Mouse (Mus musculus) left cerebral cortex, postnatal 10 days (tissue): ENCODE data around the gene Ppp2r5a. TPM values are rescaled to one million over a fixed set of nuclear protein-coding genes. Genes with fewer than 3 reads are reported as not detected.

Experiments
- DNase-seq, 2 experiments: peaks; one replicate each; pipeline ENCODE4 v3.0.0; 2021 to 2022; ENCODE audit warnings: low spot score in 2 of 2, mixed read lengths in 1 of 2; ENCODE audit errors: extremely low spot score in 1 of 2
- intact Hi-C: fragments of 180-260 bp; cut with DNase I; formaldehyde crosslinking; loops from one replicate; pipeline ENCODE4 v1.15.1; 2025
- total RNA-seq, 2 experiments: library from RNA; stranded (reverse); gene quantifications; 2 replicates each; pipeline ENCODE4 v1.2.3; 2021

Ppp2r5a gene
- total RNA-seq, 2 experiments from 2014 or later = 60.5 to 64.3 TPM

- no peak for DNase-seq
- intact Hi-C loops = no loop called here
These were observed 17.1 kb upstream of the Ppp2r5a start for GRCm38 (mm10) chr1:191419991-191420751.

DNA sequence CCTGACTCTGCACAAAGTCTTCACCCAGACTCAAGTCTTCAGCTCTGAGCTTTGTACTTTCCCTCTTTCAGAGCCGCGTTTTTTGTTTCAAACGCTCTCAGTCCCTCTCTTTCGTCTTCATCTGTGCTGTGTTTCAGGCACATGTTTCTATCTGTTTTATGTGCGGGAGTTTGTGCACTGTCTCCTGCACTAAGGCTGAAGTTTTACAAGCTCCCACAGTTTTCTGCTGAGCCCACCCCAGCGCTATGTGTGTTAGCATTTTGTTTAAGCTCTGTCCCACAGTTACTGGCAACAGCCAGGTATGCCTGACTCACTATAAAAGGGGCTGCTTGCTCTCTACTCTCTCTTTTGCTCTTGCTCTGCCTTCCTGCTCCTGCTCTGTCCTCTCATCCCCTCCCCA, 16.3 kb upstream of the Ppp2r5a start:
- no peak for DNase-seq
- intact Hi-C loops = no loop called here

DNA sequence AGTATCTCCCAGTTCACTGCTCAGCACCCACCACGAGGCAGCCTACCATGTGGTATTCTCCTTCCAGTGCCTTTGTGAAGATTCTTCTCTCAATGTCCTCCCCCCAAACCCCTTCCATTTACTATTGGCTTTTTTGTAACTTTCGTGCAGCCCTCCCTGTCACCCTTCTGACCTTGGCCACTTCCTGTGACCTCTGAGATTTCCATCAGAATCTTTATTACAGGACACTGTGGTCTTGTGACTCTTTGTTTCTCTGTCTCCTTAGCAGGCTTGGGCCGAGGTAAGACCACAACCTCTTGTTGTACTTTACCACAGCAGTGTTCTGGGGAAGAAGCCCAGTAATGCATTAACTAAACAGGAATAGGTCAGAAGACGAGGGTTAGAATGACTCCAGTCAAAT, 15.9 kb upstream of the Ppp2r5a start:
- DNase-seq = no peak
- intact Hi-C loops = no loop called here

DNA sequence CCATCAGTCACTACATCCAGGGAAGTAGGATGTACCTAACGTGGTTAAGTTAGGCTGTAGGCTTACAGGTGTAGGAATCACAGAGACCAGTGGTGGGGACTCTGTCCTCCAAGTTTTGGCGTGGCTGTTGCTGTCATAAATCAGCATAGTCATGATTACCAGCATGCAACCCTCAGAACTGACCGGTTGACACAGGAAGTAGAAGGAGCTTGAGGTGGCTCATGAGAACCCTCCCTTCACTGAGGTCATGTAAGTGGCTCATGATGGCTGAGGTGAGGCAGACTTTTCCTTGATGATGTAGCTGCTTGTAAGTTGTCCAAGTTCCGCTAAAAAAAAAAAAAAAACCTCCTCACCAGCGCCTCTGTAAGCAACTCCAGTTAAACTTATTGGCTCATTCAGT, 14.0 kb upstream of the Ppp2r5a start:
- intact Hi-C loops = no loop called here
- no peak for DNase-seq

GRCm38 (mm10) chr1:191416611-191417010, 13.5 kb upstream of the Ppp2r5a start:
- intact Hi-C loops = no loop called here

GRCm38 (mm10) chr1:191414432-191414831, 11.4 kb upstream of the Ppp2r5a start:
- peak in 1 of 2 experiments; percentile 37 for DNase-seq
- intact Hi-C loops = no loop called here

More at GRCm38 (mm10) chr1:191416611-191417010, 13.5 kb upstream of the Ppp2r5a start:
- no peak for DNase-seq

- intact Hi-C loops = no loop called here
- DNase-seq = no peak
These were observed 10.8 kb upstream of the Ppp2r5a start for GRCm38 (mm10) chr1:191413691-191414415.

DNA sequence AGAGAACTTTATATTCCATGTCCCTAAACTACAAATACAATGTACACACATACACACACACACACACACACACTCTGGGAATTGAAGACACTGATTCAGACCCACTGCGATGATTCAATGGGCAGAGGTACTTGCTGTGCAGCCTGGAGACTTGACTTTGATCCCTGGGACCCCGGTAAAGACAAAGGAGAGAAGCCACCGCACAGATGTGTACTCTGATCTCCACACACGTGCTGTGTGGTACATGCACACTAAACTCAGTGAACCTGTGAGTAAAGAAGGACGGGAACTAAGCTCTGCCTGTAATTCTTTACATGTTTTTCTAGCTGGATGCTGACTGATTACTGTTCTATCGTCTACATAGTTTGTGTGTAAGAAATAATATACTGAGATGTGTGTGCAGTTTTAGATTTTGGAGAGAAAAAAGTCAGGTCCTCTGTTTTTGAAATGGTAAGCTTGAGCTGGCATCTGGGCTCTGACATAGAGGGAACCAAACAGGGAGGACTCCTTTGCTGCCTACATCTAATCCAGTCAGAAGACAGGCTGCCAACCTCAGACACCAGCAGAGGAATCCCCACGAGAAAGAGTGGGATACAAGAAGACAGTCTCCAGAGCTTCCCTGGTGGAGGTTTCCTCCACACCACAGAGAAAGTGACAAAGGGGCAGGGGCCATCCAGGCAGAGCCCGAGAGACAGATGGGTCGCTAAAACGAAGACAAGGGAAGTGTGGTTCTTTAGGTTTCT, 7.4 kb upstream of the Ppp2r5a start:
- intact Hi-C loops = no loop called here
- DNase-seq = no peak

DNA sequence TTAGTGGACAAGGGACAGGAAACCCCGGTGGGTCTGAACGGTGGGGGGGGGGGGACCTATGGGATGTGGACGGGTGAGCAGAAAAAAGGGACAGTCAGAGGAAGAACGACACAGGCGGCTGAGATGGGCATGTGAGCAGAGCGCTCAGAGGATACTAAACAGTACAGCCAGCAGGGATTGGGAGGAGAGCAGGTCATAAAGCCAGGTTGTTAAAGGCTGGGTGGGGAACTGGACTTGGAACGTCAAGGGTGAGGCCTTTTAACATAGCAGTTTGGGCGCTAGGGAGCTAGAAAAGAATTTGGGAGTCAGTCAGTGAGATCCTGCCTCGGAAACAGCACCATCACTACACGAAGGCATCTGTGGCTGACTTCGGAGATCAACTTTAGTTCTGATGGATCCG, 4.2 kb upstream of the Ppp2r5a start:
- intact Hi-C loops = no loop called here
- DNase-seq = no peak

DNA sequence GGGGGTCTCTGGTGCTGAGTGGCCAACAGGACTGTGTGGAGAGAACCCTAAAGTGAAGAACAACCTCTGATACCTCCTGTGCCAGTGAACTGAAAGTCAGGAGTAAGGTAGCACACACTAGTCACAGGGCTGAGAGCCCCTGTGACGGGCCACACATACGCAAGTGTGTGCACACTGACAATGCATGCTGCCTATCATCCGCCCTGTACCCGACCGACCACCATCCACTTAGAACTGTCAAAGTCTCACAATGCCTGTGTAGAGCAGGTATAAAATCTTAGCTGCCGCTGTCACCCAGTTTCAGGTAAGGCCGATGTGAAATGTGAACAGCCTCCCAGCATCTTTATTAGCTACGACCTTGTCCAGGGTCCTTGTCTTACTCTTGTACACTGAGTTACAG, 3.4 kb upstream of the Ppp2r5a start:
- no peak for DNase-seq
- intact Hi-C loops = no loop called here

DNA sequence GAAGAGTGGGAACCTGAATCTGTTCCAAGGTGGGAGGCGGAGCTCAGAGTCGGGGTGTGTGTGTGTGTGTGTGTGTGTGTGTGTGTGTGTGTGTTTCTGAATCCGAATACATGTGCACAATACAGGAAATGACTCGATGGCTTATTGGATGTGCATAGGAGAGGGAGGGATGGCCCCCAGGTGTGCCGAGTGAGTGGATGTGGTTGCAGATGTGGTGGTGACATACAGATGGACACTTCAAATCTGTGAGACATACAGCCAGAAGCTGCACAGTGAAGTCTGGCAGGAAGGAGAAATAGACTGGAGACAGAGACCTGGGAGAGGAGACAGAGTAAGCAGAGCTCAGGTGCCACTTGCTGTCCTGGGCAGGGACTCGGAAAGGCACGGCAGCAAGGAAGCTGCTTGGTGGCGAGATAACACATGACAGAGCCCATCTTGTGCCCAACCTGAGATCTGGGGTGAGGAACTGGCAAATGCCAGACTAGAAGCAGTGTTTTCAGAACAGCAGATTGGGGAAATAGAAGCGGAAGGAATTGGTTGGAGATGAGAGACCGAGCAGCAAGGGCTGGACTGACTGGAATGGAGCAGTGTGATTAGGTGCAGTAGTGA, 1.8 kb upstream of the Ppp2r5a start:
- no peak for DNase-seq
- intact Hi-C loops = no loop called here

DNA sequence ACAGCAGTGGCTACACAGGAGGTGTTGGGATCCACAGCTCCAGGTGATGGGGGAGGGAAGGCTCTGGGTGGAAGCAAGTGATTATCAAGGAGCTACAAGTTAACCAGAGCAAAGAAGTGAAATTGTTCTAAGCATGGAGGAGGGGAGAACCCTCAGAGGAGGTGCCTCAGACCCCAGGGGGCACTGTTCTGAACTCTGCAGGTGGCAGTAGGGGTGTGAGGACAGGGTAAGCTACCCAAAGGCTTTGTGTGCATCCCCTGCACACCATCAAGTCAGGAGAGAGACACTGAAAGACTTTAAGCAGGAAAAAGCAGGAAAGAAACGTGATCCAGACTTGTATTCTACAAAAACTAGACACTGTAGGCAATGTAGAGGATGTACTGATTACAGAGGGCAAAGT, 1.2 kb upstream of the Ppp2r5a start:
- intact Hi-C loops = no loop called here
- no peak for DNase-seq

DNA sequence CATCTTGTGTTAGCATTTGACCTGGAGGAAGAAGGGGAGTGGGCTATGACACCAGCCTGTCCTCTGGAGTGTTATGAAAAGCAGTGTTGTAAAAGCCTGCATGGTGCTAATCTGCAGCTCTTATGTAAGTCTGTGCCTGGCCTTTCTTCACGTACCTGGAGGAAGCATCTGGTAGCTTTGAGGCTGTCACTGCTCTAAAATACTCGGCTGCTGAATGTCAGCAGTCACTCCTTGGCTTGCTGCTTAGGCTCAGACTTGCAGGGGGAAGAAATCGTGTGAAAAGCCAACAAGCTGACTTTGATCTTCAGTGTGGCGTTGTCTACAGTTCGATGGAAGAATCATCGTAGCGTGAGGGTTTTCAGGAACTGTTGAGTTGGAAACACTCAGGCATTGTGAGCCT, 566 bp downstream of the Ppp2r5a start:
- intact Hi-C loops = no loop called here
- DNase-seq = no peak

DNA sequence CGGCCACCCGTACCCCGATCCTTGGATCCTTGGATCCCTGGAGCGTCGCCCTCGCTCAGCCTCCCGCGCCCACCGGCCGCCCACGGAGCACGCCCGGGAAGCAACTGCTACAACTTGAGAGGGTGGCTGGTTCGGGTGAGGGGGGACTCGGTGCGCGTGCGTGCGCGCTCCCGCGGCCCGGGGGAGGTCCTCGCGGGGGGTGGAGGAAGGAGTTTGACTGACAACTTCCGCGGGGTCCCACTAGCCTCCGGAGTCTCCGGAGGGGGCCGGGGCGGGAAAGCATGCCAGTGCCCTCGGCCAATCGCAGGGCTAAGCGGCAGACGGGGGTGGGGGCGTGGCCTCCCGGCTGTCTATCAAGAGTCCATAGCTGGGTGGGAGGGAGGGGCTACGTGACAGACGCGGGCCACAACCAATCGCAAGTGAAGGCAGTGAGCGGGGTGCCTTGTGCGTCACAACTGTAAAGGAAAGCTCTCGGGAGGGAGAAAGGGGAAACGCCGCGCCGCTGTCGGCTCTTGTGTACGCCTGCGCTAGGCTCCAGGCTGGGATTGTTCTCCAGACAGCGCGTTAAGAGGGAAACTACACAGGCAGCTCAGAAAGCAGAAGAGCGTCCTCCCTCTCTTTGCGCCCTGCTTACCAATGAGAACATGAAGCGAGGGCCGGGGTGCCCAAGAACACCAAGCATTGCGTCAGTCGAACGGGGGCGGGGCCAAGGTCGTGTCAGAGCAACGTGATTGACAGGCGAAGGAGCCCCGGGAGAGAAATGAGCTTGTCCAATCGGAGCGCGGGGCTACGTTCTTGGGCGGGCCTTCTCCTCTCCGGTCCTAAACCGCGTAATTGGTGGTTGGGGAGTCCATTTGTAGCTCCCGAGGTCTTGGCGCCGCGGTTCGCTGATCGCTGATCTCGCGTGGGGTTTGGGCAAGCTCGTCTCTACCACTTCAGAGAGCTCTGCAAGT, 5.9 kb downstream of the Ppp2r5a start:
- intact Hi-C loops = no loop called here
- peak; percentile 99 to 100 for DNase-seq

DNA sequence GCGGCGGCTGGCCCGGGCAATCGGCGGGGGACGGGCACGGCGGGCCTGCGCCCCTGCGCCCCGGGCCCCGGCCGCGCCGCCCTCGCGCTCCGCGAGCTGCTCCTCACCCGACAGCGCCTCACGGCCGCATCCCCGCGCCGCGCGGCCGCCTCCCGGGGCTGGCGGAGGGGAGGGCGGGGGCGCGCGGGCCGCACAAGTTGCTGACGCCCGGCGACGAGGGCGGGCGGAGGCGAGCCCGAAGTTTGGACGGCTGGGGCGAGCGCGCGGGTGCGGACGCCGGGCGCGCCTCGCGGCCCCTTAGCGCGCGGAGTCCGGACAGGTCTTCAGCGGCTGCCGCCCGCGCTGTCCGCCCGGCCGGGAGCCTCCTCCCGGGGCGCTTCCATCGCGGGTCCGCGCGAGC, 6.6 kb downstream of the Ppp2r5a start:
- intact Hi-C loops = no loop called here
- DNase-seq = peak in 1 of 2 experiments; percentile 80

- DNase-seq = peak in 1 of 2 experiments; percentile 71
- intact Hi-C loops = no loop called here
These were observed 7.1 kb downstream of the Ppp2r5a start for GRCm38 (mm10) chr1:191395871-191396433.

DNA sequence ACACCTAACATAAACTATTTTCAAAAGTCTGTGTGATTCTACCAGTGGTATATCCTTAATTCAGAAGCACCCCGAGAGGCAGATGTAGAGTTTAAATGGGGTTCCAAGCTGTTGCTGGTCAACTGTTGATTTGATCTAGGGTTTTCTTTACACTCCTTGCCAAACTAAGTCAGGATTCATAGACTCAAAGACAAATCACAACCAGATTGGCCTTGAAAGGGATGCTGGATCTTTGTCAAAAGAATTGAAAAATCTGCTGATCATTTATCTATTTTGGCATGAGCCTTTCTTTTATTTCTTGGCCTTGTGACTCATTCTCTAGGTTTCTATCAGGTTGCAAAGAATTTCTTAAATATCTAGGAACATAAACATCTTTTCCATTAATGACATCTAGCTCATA, 7.9 kb downstream of the Ppp2r5a start:
- no peak for DNase-seq
- intact Hi-C loops = no loop called here

DNA sequence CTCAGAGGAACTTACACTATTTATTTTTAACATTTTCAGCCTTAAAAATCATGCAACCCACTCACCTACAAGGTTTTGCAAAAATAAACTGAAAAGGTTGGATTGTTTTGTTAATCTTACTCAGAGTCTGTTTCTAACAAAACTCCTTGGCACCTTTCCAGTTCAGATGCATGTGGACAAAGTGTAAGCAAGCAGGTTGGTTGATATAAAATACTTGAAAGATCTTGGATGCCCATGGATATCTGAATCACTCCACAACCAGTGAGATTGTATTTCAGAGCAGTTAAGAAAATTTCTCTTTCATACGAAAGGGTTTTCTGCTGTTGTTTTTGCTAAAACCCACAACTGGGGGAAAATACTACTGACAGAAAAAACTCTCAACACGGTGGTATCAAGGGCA, 8.9 kb downstream of the Ppp2r5a start:
- intact Hi-C loops = no loop called here
- DNase-seq = no peak
